Mouse (Mus musculus) CH12.LX (cell line): ENCODE results near the gene Fibcd1.

Experiments
- CTCF ChIP-seq, 2 experiments: IDR thresholded peaks in 1 of 2; conservative IDR thresholded peaks in 1 of 2; 2 replicates each; pipeline ENCODE4 v1.5.1; 2011 to 2012; ENCODE audit warnings: low read depth in 2 of 2, low read length in 2 of 2, improper control_type of control experiment in 1 of 2, inconsistent platforms in 1 of 2, mild to moderate bottlenecking in 1 of 2, moderate library complexity in 1 of 2
- EP300 ChIP-seq: IDR thresholded peaks from 2 replicates; pipeline ENCODE4 v1.6.1; 2011; ENCODE audit warnings: low read length, improper control_type of control experiment
- GABPA ChIP-seq: IDR thresholded peaks from 2 replicates; pipeline ENCODE4 v1.6.1; 2012; ENCODE audit warnings: low read depth, low read length, improper control_type of control experiment, inconsistent platforms; ENCODE audit not compliant: insufficient replicate concordance
- MAZ ChIP-seq: IDR thresholded peaks from 2 replicates; pipeline ENCODE4 v1.6.1; 2012; ENCODE audit warnings: low read depth, mild to moderate bottlenecking, inconsistent platforms, low read length, improper control_type of control experiment, moderate library complexity

DNA sequence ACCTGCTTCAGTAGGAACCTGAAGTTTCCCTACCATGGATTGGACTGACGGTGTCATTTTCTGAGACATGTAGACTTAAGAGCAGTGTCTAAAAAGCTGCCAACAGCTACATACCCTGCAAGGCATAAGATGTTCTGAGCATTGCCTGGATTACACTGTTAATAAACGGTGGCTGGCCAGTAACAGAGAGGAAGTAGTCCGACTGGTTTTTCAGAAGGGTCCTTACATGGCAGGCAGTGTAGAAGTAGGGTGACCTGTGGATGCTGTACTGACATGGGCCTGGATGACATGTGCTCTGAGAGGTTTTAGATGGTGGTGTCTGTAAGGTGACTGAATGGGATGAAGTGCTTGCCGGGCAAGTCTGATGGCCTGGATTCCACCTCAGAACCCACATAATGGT is 78.0 kb downstream of the Fibcd1 start:
- TF ChIP-seq MAZ (no peak), GABPA (no peak), EP300 (no peak), CTCF (conservative IDR thresholded peaks at IDR 0.05 in 1 of 2, IDR thresholded peaks at IDR 0.05 in 1 of 2; ENCODE audit: low read depth in 2 of 2, low read length in 2 of 2) (no peak)
